Mouse (Mus musculus): ENCODE results near the gene Adcy3.

DNA sequence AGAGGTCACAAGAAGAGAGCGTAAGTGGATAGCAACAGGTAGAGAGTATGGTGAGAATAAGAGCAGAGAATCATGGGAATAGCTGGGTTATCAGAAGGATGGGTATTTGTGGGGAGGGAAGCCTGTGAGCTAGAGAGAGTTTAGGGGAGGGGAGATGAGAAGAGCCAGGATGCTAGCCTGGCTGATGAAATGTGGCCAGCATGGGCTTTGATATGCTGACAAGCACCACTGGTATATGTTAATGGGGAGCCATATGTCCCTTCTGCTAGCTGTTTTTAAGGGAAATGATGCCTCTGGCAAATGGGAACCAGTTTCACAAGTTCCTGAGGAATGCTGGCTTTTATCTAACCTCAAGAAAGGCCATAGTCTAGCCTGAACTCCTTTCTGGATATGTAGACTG is 36.2 kb downstream of the Adcy3 start:
- TF ChIP-seq E2F4 (IDR thresholded peaks at IDR 0.05; ENCODE audit: insufficient read depth) (no peak), POLR2A (IDR thresholded peaks at IDR 0.05; ENCODE audit: insufficient read length, low read depth) (no peak), POLR2AphosphoS2 (IDR thresholded peaks at IDR 0.05; ENCODE audit: insufficient read length, low read depth) (no peak), MYOG (IDR thresholded peaks at IDR 0.05; ENCODE audit: control insufficient read depth in 1 of 3, insufficient read depth in 1 of 3, insufficient read length in 2 of 3, low read depth in 2 of 3) (no peak), USF1 (IDR thresholded peaks at IDR 0.05; ENCODE audit: low read depth) (no peak), TCF12 (IDR thresholded peaks at IDR 0.05; ENCODE audit: insufficient read depth, poor library complexity, severe bottlenecking) (no peak)
